Mouse (Mus musculus) adrenal gland, postnatal 25 days (tissue): Measurements from ENCODE around the gene Tnr. TPM values are rescaled to one million over a fixed set of nuclear protein-coding genes. Genes with fewer than 3 reads are reported as not detected.

Experiments
- DNase-seq: peaks from one replicate; pipeline ENCODE4 v3.0.0; 2021; ENCODE audit warnings: mixed read lengths
- total RNA-seq: library from RNA; stranded (reverse); gene quantifications from 2 replicates; pipeline ENCODE4 v1.2.3, GENCODE M21; 2021

The Tnr gene
- total RNA-seq, 1 experiment from 2014 or later: 5.0 TPM

- DNase-seq: no peak
Observed at GRCm38 (mm10) chr1:159566046-159566445, 42.5 kb downstream of the Tnr start.

GRCm38 (mm10) chr1:159567171-159567570, 43.6 kb downstream of the Tnr start:
- DNase-seq: no peak

- DNase-seq: no peak
Observed at GRCm38 (mm10) chr1:159570270-159570669, 46.7 kb downstream of the Tnr start.

GRCm38 (mm10) chr1:159570831-159571230, 47.3 kb downstream of the Tnr start:
- no peak for DNase-seq

DNA sequence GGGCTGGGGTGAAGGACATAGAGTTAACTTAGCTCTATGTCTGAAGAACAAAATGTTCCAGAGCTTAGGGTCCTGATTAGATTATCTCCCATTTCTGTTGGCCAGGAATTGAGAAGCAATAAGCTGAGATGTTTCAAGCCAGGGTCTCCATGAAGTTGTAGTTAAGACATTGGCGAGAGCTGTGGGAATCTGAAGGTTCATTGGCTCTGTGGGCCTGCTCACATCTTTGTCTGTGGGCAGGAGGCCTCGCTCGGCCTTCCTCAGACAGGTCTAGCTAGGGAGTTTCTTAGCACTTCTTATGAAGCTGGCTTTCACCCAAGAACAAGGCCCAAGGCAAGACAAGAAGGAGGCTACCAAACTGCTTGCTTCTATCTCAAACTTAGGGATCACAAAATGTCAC, 48.4 kb downstream of the Tnr start:
- no peak for DNase-seq

GRCm38 (mm10) chr1:159573116-159573515, 49.5 kb downstream of the Tnr start:
- DNase-seq: no peak

GRCm38 (mm10) chr1:159574661-159575060, 51.1 kb downstream of the Tnr start:
- no peak for DNase-seq

DNA sequence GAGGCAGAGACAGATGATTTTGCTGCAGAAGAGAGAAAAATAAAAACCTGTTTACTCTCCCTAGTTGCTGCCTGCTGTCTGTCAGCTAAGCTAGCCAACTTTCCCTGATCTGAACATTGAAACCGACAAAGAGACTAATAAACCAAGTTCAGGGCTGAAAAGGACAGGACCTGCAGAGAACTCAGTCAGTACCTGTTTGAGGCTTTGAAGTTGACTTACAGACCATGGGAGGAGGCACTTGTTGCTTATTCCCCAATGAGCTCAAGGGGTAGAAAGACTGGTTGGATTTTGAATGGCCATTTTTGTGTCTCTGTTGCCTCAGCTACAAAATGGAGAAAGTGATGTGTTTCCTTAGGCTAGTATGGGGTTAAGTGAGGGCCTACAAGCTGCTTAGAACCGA, 52.7 kb downstream of the Tnr start:
- no peak for DNase-seq

DNA sequence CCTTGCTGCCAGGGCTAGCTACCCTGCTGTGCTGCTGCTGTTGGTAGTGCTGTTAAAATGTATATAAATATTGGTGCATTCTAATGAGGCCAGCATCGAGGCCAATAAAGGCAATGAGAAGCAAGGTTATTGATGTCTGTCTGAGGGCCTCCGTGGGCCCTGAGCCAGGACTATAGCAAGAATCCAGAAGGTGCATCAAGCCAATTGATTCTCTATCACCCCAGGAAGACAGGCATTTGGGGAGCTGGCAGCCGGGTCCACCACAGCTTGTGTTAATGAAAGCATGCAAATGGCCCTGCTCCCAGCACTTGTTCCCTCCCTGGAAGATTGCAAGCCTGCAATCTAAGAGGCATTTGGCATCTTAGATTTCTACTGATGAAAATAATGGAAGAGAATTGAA, 54.8 kb downstream of the Tnr start:
- DNase-seq: no peak

DNA sequence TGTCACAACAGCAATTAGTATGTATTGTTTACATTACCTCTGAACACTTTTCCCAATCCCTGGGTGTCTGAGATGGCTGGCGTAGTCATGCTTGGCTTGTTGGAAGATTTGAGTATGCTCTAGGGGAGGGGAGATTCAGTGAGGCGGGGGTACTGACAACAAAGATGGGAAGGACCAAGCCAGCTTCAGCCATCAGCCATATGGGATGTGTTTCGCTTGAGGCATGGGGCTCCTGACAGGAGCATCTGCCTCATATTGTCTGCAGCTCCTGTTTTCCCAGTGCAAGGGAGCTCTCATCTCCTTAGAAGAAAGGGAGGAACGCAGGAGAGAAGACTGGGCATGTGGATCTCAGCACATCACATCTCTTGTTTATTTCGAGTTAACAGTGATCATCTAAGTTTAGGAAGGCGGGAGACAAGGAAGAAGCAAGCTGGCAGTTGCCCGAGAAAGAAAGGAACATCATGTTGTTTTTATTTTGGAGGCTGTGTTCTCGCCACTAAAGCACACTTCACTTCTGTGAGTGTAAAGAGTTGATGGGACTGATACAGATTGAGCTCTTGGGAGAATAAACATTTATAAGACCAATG, 56.9 kb downstream of the Tnr start:
- no peak for DNase-seq

GRCm38 (mm10) chr1:159583877-159584276, 60.3 kb downstream of the Tnr start:
- DNase-seq: no peak

DNA sequence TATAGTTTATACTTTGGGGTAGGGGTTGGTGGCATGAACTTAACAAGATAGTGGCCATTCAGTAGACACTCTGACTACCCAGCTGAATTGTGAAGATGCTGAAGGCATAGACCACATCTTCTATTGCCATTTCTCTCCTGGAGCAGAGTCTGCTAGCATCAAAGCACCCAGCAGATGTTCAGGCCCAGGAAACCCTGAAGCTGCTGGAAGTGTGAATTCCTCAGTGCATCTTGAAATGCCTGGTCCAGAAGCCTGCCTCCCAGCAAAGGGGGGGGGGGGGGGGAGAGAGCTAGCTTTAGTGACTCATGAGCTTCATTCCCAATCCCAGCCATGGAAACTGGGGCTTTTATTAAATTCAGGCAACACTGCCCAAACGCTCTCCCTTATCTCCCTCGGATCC, 65.2 kb downstream of the Tnr start:
- no peak for DNase-seq

- no peak for DNase-seq
Observed at GRCm38 (mm10) chr1:159594099-159595058, 70.8 kb downstream of the Tnr start.

DNA sequence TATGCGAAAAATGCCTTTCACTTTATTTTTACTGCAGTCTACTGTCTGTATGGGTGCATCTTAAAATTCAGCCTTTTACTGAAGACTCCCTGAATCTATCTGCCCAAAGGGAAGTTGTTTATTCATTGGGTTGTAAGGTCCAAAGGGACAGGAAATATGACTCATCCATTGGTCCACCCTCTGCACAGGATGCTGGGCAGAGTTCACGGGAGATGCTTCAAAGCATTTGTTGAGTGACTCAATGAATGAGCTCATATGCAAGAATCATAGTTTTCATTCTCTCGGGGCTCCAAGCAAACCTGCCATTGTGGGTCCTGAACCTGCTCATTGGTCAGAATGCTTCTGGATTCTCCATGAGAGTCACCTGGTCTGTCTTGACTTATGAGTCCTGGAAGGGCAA, 72.2 kb downstream of the Tnr start:
- no peak for DNase-seq

- DNase-seq: no peak
Observed at GRCm38 (mm10) chr1:159596640-159597039, 73.1 kb downstream of the Tnr start.

DNA sequence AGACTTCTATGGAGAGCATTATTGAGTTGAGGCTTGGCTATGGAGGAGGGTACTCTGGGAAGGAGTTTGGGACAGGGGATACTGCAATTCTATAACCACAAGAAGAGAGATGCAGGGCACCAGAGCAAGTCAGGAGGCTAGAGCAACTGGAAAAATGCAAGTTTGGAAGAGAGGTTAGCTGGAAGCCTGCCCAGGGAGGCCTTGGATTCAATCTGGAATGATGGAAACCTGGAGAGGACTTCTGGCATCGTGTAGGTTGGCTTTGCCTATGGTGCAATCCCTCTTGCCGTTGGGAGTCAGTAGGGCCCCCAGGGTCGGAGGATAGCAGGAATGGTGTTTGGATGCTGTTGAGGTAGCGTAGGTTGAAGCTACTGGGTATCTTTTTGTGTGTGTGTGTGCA, 90.0 kb downstream of the Tnr start:
- no peak for DNase-seq

- DNase-seq: no peak
Observed at GRCm38 (mm10) chr1:159614062-159614601, 90.6 kb downstream of the Tnr start.

DNA sequence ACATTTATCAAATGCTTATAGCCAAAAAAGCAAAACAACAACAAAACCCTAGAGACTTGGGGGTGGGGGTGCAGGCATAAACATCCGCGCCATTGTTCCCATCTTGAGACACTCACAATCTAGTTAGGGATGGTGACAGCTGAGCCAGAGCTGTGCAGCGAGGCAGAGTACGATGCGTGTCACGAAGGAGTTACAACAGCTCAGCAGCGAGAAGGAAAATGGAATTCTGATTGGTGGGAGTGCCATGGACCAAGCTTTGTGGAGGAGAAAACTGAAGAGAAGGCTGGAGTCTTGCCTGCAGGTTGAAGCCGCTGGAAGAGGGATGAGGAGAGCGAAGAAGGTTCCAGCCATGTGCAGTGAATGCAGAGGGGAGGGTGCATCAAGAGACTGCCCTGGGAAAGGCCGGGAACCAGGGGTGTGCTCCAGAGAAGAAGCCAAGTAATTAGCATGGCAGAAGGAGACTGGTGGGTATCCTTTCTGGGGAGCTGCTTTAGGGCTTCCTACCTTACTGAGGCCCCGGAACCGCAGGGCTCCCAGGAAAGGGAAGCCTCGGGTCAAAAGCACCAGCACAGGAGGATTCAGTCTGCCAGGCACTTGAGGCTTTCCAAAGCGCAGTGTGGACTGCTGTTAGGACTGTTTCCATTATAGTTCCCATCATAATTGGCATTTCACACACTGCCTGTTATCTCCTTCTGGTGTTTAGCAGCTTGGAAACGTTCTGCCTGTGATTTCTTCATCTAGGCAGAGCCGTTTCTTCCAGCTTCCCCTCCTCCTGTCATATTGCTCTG, 91.3 kb downstream of the Tnr start:
- no peak for DNase-seq

GRCm38 (mm10) chr1:159615686-159616085, 92.1 kb downstream of the Tnr start:
- DNase-seq: no peak

- DNase-seq: no peak
Observed at GRCm38 (mm10) chr1:159619205-159619604, 95.6 kb downstream of the Tnr start.

GRCm38 (mm10) chr1:159621321-159621720, 97.8 kb downstream of the Tnr start:
- no peak for DNase-seq

DNA sequence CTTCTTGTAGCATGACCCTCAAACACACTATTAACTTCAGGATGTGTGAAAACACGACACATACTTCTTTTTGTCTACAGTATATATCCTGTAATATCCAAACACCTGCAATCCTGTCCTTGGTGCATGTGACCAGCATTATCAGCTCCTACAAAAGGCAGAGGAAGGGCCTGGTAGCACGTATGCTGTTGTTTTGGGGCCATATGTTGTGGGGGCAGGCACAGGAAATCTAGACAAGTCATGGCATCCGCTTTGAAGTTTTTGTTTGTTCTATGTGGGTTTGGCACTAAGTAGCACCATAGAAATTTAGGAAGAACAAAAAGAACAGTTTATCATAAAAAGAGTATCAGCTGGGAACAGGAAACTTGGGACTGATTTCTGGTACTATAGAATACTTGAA, 105.5 kb downstream of the Tnr start:
- DNase-seq: no peak
